Mouse (Mus musculus) embryonic facial prominence, embryonic 11.5 days (tissue): ENCODE measurements at regions not wholly inside any gene's neighbourhood (a gene's known extent, or its start where the extent isn't known, plus 50 kb on each side); places are given as distances from the start of the nearest gene placed in this dataset.

Experiments
- ATAC-seq: fragments of 200-750 bp; cut with Nextera tagmentation; replicated peaks from 2 replicates; pipeline ENCODE4 v1.8.0; 2017; ENCODE audit warnings: low read depth; ENCODE audit not compliant: insufficient number of reproducible peaks, low FRiP score, low TSS enrichment
- DNase-seq: peaks from one replicate; pipeline ENCODE4 v3.0.0-alpha.2; 2015; ENCODE audit warnings: low spot score
- H3K27ac ChIP-seq: fragments of 300-500 bp; sonication (generic); replicated peaks from 2 replicates; pipeline ENCODE4 v1.5.1; 2014; ENCODE audit warnings: mild to moderate bottlenecking, low read depth, low read length, control low read depth
- H3K27me3 ChIP-seq: fragments of 300-500 bp; sonication (generic); 2 replicates; pipeline ENCODE4 v1.6.1; 2014; ENCODE audit warnings: mild to moderate bottlenecking, low read length, moderate library complexity, mixed read lengths; ENCODE audit not compliant: control insufficient read depth, insufficient read depth
- H3K36me3 ChIP-seq: fragments of 300-500 bp; sonication (generic); replicated peaks from 2 replicates; pipeline ENCODE4 v1.6.1; 2014; ENCODE audit warnings: low read depth, mild to moderate bottlenecking, low read length, moderate library complexity, mixed read lengths; ENCODE audit not compliant: control insufficient read depth, insufficient read depth
- H3K4me1 ChIP-seq: fragments of 300-500 bp; sonication (generic); 2 replicates; pipeline ENCODE4 v1.6.1; 2014; ENCODE audit warnings: low read length, mixed read lengths; ENCODE audit not compliant: control insufficient read depth, insufficient read depth
- H3K4me2 ChIP-seq: fragments of 300-500 bp; sonication (generic); 2 replicates; pipeline ENCODE4 v1.6.1; 2014; ENCODE audit warnings: low read depth, mild to moderate bottlenecking, control low read depth, low read length, moderate library complexity
- H3K4me3 ChIP-seq: fragments of 300-500 bp; sonication (generic); 2 replicates; pipeline ENCODE4 v1.5.1; 2014; ENCODE audit warnings: low read depth, low read length, control low read depth
- H3K9ac ChIP-seq: fragments of 300-500 bp; sonication (generic); replicated peaks from 2 replicates; pipeline ENCODE4 v1.6.1; 2014; ENCODE audit warnings: mild to moderate bottlenecking, control low read depth, low read length
- H3K9me3 ChIP-seq: fragments of 300-500 bp; sonication (generic); replicated peaks from 2 replicates; pipeline ENCODE4 v1.6.1; 2016; ENCODE audit warnings: mild to moderate bottlenecking, low read length, inconsistent platforms, mixed read lengths; ENCODE audit not compliant: control insufficient read depth
- WGBS: fragments of 180-500 bp; shearing (Covaris S2); extraction: QIAGEN DNeasy Blood & Tissue Kit; methylation state at CpG from one replicate; pipeline ENCODE4 v1.1.7; 2014; 5-methylcytosine and 5-hydroxymethylcytosine counted together

DNA sequence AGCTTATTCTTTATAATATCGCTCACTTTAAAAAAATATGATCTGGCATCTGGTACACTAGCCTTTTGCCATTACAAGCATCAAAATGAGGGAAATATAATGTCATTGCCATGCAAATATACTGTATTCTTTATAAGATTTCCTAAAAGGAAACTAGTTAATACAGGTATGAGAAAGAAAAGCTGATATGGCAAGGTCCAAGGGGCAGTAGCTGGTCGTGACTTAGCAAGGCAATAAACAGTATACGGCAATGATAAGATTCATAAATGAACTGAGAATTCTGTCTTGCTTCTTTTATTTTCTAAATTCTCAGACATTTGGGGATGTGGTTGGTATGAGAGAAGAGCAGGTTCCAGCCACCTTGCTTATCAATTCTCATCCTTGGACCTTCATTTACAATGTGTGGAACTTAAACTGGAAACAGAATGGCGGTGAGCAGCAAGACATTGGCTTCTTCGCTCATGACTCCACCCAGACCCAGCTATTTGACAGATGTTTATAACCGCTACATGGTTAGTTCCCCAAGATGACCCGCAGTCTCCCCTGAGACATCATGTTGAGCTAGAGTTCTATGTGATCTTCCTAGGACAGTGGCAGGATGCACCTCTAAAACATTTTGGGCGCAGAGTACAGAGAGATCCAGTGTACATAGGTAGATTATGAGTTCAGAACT lies 797.5 kb upstream of the Adgrl4 start:
- no peaks in the 10 kb centered on the region for H3K4me1 ChIP-seq
- no peak overlapping the region for H3K4me2 ChIP-seq
- no peak overlapping the region for H3K27ac ChIP-seq
- H3K9me3 ChIP-seq: no peaks in the 10 kb centered on the region
- DNase-seq: no peak
- no peak overlapping the region for H3K4me3 ChIP-seq
- no peaks in the 10 kb centered on the region for H3K27me3 ChIP-seq
- H3K9ac ChIP-seq: no peak overlapping the region
- no peak for ATAC-seq
- H3K36me3 ChIP-seq: no peaks in the 10 kb centered on the region
- WGBS: 89% methylated on average over 8 of the region's 8 CpGs

GRCm38 (mm10) chr3:150648040-150648439 lies 789.6 kb upstream of the Adgrl4 start:
- H3K4me1 ChIP-seq: no peaks in the 10 kb centered on the region
- 90% methylated on average over 3 of the region's 3 CpGs for WGBS

GRCm38 (mm10) chr3:150649783-150650565 lies 787.7 kb upstream of the Adgrl4 start:
- Histone ChIP-seq H3K4me1 (no peaks in the 10 kb centered on the region), H3K27ac (no peak overlapping the region), H3K9ac (no peak overlapping the region), H3K27me3 (no peaks in the 10 kb centered on the region), H3K4me3 (no peak overlapping the region), H3K4me2 (no peak overlapping the region), H3K9me3 (no peaks in the 10 kb centered on the region), H3K36me3 (no peaks in the 10 kb centered on the region)
- WGBS: 78% methylated on average over 3 of the region's 3 CpGs
- ATAC-seq (no peak), DNase-seq (no peak)

More at GRCm38 (mm10) chr3:150648040-150648439, 789.6 kb upstream of the Adgrl4 start:
- Histone ChIP-seq H3K4me2 (no peak overlapping the region), H3K4me3 (no peak overlapping the region), H3K27me3 (no peaks in the 10 kb centered on the region), H3K9ac (no peak overlapping the region), H3K27ac (no peak overlapping the region), H3K9me3 (no peaks in the 10 kb centered on the region), H3K36me3 (no peaks in the 10 kb centered on the region)
- no peak for ATAC-seq
- no peak for DNase-seq

- H3K9me3 ChIP-seq: no peaks in the 10 kb centered on the region
- H3K4me2 ChIP-seq: no peak overlapping the region
- H3K4me1 ChIP-seq: no peaks in the 10 kb centered on the region
- H3K36me3 ChIP-seq: no peaks in the 10 kb centered on the region
- 51% methylated on average over 5 of the region's 5 CpGs for WGBS
- DNase-seq (no peak), ATAC-seq (no peak)
- no peaks in the 10 kb centered on the region for H3K27me3 ChIP-seq
- H3K9ac ChIP-seq: no peak overlapping the region
- H3K27ac ChIP-seq: no peak overlapping the region
- no peak overlapping the region for H3K4me3 ChIP-seq
Measured at GRCm38 (mm10) chr3:150695751-150696150, 741.9 kb upstream of the Adgrl4 start.

DNA sequence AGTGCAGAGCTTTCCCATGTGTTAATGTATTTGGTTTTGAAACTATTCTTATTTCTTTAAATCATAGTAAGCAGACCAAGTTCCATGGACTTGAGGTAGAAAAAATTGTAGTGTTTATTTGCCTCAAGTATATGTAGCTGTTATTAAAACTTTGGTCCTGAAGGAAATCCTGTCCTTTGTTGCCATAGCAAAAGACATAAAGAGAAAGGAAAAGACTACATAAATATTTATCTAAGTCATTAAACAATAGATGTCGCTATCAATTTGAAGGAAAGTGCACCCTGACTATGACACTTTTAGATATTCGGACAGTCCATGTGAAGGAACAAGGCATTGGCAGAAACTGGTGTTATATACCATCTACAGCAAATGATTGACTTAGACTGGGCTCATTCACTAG lies 737.7 kb upstream of the Adgrl4 start:
- H3K27ac ChIP-seq: no peak overlapping the region
- no peaks in the 10 kb centered on the region for H3K9me3 ChIP-seq
- no peaks in the 10 kb centered on the region for H3K4me1 ChIP-seq
- no peak overlapping the region for H3K4me3 ChIP-seq
- no peak overlapping the region for H3K4me2 ChIP-seq
- H3K36me3 ChIP-seq: no peaks in the 10 kb centered on the region
- no peak overlapping the region for H3K9ac ChIP-seq
- WGBS: 79% methylated on average over 2 of the region's 2 CpGs
- H3K27me3 ChIP-seq: no peaks in the 10 kb centered on the region
- no peak for DNase-seq
- ATAC-seq: no peak
